Mouse (Mus musculus): Measurements from ENCODE around the gene Enam.
"Not testable (repeated sequence)": the region's sequence is repeated elsewhere in the genome, so short reads cannot be mapped to it uniquely, and the experiment has no call there.

GRCm38 (mm10) chr5:88544411-88544810 lies 56.6 kb downstream of the Enam start:
- TF ChIP-seq CTCF, POLR2A (IDR thresholded peaks at IDR 0.05; ENCODE audit: insufficient read depth, low read depth, low read length): not testable (repeated sequence)
